20 mouse cellular contexts compared by ENCODE assay signal in genomic region chr6:83690936-83691335, GRCm38 (mm10). TPM values are rescaled to one million over a fixed set of nuclear protein-coding genes. Genes with fewer than 3 reads are reported as not detected.
"Had no signal": no experiment of that assay in that cellular context is flagged by ENCODE, and none has a peak within 500 bp of the region (broad histone marks: within the 10 kb centered on the region; RNA-seq: fewer than 3 reads in every experiment).

No protein-coding gene starts in this region.

- H3K9me3 ChIP-seq: liver, embryonic 15.5 days; lung, embryonic 15.5 days; megakaryocyte, embryonic 14.5 days; midbrain, embryonic 12.5 days; neural tube, embryonic 12.5 days had no signal

- H3K27ac ChIP-seq: liver, embryonic 15.5 days; lung, embryonic 15.5 days; macrophage; midbrain, embryonic 12.5 days; neural tube, embryonic 12.5 days had no signal

- H3K9ac ChIP-seq: liver, embryonic 15.5 days; liver, postnatal 0 days; lung, embryonic 15.5 days; midbrain, embryonic 12.5 days; neural tube, embryonic 12.5 days had no signal

- H3K4me1 ChIP-seq: liver, embryonic 15.5 days; lung, embryonic 15.5 days; midbrain, embryonic 12.5 days; neural tube, embryonic 12.5 days had no signal

- H3K36me3 ChIP-seq: liver, embryonic 15.5 days; lung, embryonic 15.5 days; midbrain, embryonic 12.5 days; neural tube, embryonic 12.5 days had no signal

- H3K4me3 ChIP-seq: liver, embryonic 15.5 days; lung, embryonic 15.5 days; midbrain, embryonic 12.5 days; neural tube, embryonic 12.5 days had no signal

- DNase-seq: lung, adult 2 months; right cerebral cortex, postnatal 14 days had no signal

- H3K4me2 ChIP-seq: liver, embryonic 15.5 days; lung, embryonic 15.5 days; midbrain, embryonic 12.5 days; neural tube, embryonic 12.5 days had no signal

RNA-seq across cellular contexts. Expression of gene Cd207, which starts 13.3 kb away (rescaled TPM):
- total RNA-seq: megakaryocyte progenitor cell, adult 5-6 weeks; monocyte, adult 5-6 weeks; neutrophil, adult 5-6 weeks had no signal
- polyA plus RNA-seq: lung, embryonic 15.5 days; lung, postnatal 0 days; macrophage; midbrain, embryonic 12.5 days; midbrain, embryonic 14.5 days; midbrain, postnatal 0 days; neural tube, embryonic 12.5 days; neural tube, embryonic 14.5 days; stomach, embryonic 14.5 days; testis, adult 2 months; urinary bladder, adult 2 months had no signal

RNA-seq across cellular contexts. Expression of gene Vax2, which starts 20.1 kb away (rescaled TPM):
- total RNA-seq: megakaryocyte progenitor cell, adult 5-6 weeks; midbrain, postnatal 0 days; monocyte, adult 5-6 weeks; neutrophil, adult 5-6 weeks had no signal
- polyA plus RNA-seq: liver, embryonic 15.5 days; liver, postnatal 0 days; lung, adult 2 months; lung, embryonic 15.5 days; lung, postnatal 0 days; macrophage; midbrain, postnatal 0 days; neural tube, embryonic 14.5 days; stomach, embryonic 14.5 days; stomach, embryonic 16.5 days; urinary bladder, adult 2 months had no signal

RNA-seq across cellular contexts. Expression of gene Clec4f, which starts 34.9 kb away (rescaled TPM):
- total RNA-seq: megakaryocyte progenitor cell, adult 5-6 weeks; midbrain, postnatal 0 days; monocyte, adult 5-6 weeks; neutrophil, adult 5-6 weeks had no signal
- polyA plus RNA-seq: lung, adult 2 months; lung, embryonic 15.5 days; lung, postnatal 0 days; macrophage; midbrain, embryonic 12.5 days; neural tube, embryonic 12.5 days; stomach, embryonic 14.5 days; urinary bladder, adult 2 months had no signal

RNA-seq across cellular contexts. Expression of gene Atp6v1b1, which starts 51.9 kb away (rescaled TPM):
- total RNA-seq: megakaryocyte progenitor cell, adult 5-6 weeks; monocyte, adult 5-6 weeks; neutrophil, adult 5-6 weeks had no signal
- polyA plus RNA-seq: liver, embryonic 15.5 days; liver, postnatal 0 days; macrophage; midbrain, embryonic 12.5 days; midbrain, embryonic 14.5 days; neural tube, embryonic 12.5 days; neural tube, embryonic 14.5 days; stomach, embryonic 16.5 days; urinary bladder, adult 2 months had no signal
